Mouse (Mus musculus): ENCODE data around the gene Poldip3. TPM values are rescaled to one million over a fixed set of nuclear protein-coding genes. Genes with fewer than 3 reads are reported as not detected.

Poldip3 gene
- polyA plus RNA-seq (2015; fragmentation: Illumina TruSeq; extraction: RNeasy Lipid Tissue Mini Kit (QIAGEN cat#74804); ENCODE audit: insufficient read depth, low read depth, low replicate concordance): 13.9 TPM

GRCm38 (mm10) chr15:83149196-83150072 is at the start of gene Poldip3:
TSS of gene Poldip3 (minus strand) at chr15:83149384.

GRCm38 (mm10) chr15:83172492-83173429 is 23.6 kb upstream of the Poldip3 start, which contains the start of gene Cyb5r3:
TSS of gene Cyb5r3 (minus strand) at chr15:83172592.

GRCm38 (mm10) chr15:83122566-83123145 is 26.5 kb downstream of the Poldip3 start, which contains the start of gene Rrp7a:
TSS of gene Rrp7a (minus strand) at chr15:83122801.

GRCm38 (mm10) chr15:83089429-83089605 is 59.9 kb downstream of the Poldip3 start, which contains the start of gene Serhl:
TSS of gene Serhl (plus strand) at chr15:83089506.

Other genes starting within 250 kb of the Poldip3 start
- gene Tcf20, start 161.5 kb downstream of the Poldip3 start, polyA plus RNA-seq (2015; fragmentation: Illumina TruSeq; extraction: RNeasy Lipid Tissue Mini Kit (QIAGEN cat#74804); ENCODE audit: insufficient read depth, low read depth, low replicate concordance): 4.8 TPM
- gene Nfam1, start 116.1 kb downstream of the Poldip3 start, polyA plus RNA-seq (2015; fragmentation: Illumina TruSeq; extraction: RNeasy Lipid Tissue Mini Kit (QIAGEN cat#74804); ENCODE audit: insufficient read depth, low read depth, low replicate concordance): 1.4 TPM
- gene Serhl, start 59.9 kb downstream of the Poldip3 start, polyA plus RNA-seq (2015; fragmentation: Illumina TruSeq; extraction: RNeasy Lipid Tissue Mini Kit (QIAGEN cat#74804); ENCODE audit: insufficient read depth, low read depth, low replicate concordance): 14.8 TPM
- gene Rrp7a, start 26.6 kb downstream of the Poldip3 start, polyA plus RNA-seq (2015; fragmentation: Illumina TruSeq; extraction: RNeasy Lipid Tissue Mini Kit (QIAGEN cat#74804); ENCODE audit: insufficient read depth, low read depth, low replicate concordance): 12.3 TPM
- gene Cyb5r3, start 23.2 kb upstream of the Poldip3 start, polyA plus RNA-seq (2015; fragmentation: Illumina TruSeq; extraction: RNeasy Lipid Tissue Mini Kit (QIAGEN cat#74804); ENCODE audit: insufficient read depth, low read depth, low replicate concordance): 49.6 TPM
- 3.7 TPM for gene A4galt, start 102.4 kb upstream of the Poldip3 start, polyA plus RNA-seq (2015; fragmentation: Illumina TruSeq; extraction: RNeasy Lipid Tissue Mini Kit (QIAGEN cat#74804); ENCODE audit: insufficient read depth, low read depth, low replicate concordance)
- gene Arfgap3, start 200.9 kb upstream of the Poldip3 start, polyA plus RNA-seq (2015; fragmentation: Illumina TruSeq; extraction: RNeasy Lipid Tissue Mini Kit (QIAGEN cat#74804); ENCODE audit: insufficient read depth, low read depth, low replicate concordance): 42.7 TPM